Mouse (Mus musculus): ENCODE measurements around the gene Olfr420. TPM values are rescaled to one million over a fixed set of nuclear protein-coding genes. Genes with fewer than 3 reads are reported as not detected.

Olfr420 gene
- polyA plus RNA-seq (2012; rRNA removed), result not detected in 2 replicates

GRCm38 (mm10) chr1:174155333-174155732 lies at the start of gene Olfr420:
Gene Olfr420, plus strand, starts transcription at chr1:174155633.

GRCm38 (mm10) chr1:174121062-174121461 lies 34.4 kb upstream of the Olfr420 start, which contains the start of gene Olfr231:
Gene Olfr231, minus strand, starts transcription at chr1:174121162.

GRCm38 (mm10) chr1:174131217-174131616 lies 24.2 kb upstream of the Olfr420 start, which contains the start of gene Olfr424:
Gene Olfr424, plus strand, starts transcription at chr1:174131517.

GRCm38 (mm10) chr1:174172605-174173004 lies 17.2 kb downstream of the Olfr420 start, which contains the start of gene Spta1:
Gene Spta1, plus strand, starts transcription at chr1:174172776.

Other genes starting within 250 kb of the Olfr420 start
- 0.70 and 0.98 TPM in 2 replicates for gene Ifi211, start 242.6 kb upstream of the Olfr420 start, polyA plus RNA-seq (2012; rRNA removed)
- 0.83 and 1.6 TPM in 2 replicates for gene Mndal, start 213.1 kb upstream of the Olfr420 start, polyA plus RNA-seq (2012; rRNA removed)
- 4.3 and 6.1 TPM in 2 replicates for gene Ifi203, start 213.0 kb upstream of the Olfr420 start, polyA plus RNA-seq (2012; rRNA removed)
- gene Ifi202b, start 172.9 kb upstream of the Olfr420 start, polyA plus RNA-seq (2012; rRNA removed), result 0.20 and 0.52 TPM in 2 replicates
- gene Ifi205, start 123.8 kb upstream of the Olfr420 start, polyA plus RNA-seq (2012; rRNA removed), result 0.51 and 0.52 TPM in 2 replicates
- gene Olfr433, start 114.9 kb upstream of the Olfr420 start, polyA plus RNA-seq (2012; rRNA removed), result 0.24 and 0.25 TPM in 2 replicates
- 0.10 TPM in 1 of 2 replicates, not detected in the other for gene Olfr432, start 106.4 kb upstream of the Olfr420 start, polyA plus RNA-seq (2012; rRNA removed)
- gene Olfr430, start 89.0 kb upstream of the Olfr420 start, polyA plus RNA-seq (2012; rRNA removed), result not detected in 2 replicates
- gene Olfr429, start 71.3 kb upstream of the Olfr420 start, polyA plus RNA-seq (2012; rRNA removed), result not detected in 2 replicates
- gene Olfr427, start 58.7 kb upstream of the Olfr420 start, polyA plus RNA-seq (2012; rRNA removed), result not detected in 2 replicates
- not detected in 2 replicates for gene Olfr231, start 34.5 kb upstream of the Olfr420 start, polyA plus RNA-seq (2012; rRNA removed)
- gene Olfr424, start 24.1 kb upstream of the Olfr420 start, polyA plus RNA-seq (2012; rRNA removed), result not detected in 2 replicates
- not detected in 2 replicates for gene Spta1, start 17.1 kb downstream of the Olfr420 start, polyA plus RNA-seq (2012; rRNA removed)
- not detected in 2 replicates for gene Olfr419, start 96.4 kb downstream of the Olfr420 start, polyA plus RNA-seq (2012; rRNA removed)
- gene Mptx1, start 174.9 kb downstream of the Olfr420 start, polyA plus RNA-seq (2012; rRNA removed), result not detected in 2 replicates
- gene Olfr417, start 209.5 kb downstream of the Olfr420 start, polyA plus RNA-seq (2012; rRNA removed), result not detected in 2 replicates
- gene Olfr248, start 235.4 kb downstream of the Olfr420 start, polyA plus RNA-seq (2012; rRNA removed), result not detected in 2 replicates

Data from ovary, adult 2 months (tissue).